Mouse (Mus musculus) CD4-positive, CD25-positive, alpha-beta regulatory T cell, adult 4 months (primary cell): ENCODE results near the gene Sp6. TPM values are rescaled to one million over a fixed set of nuclear protein-coding genes. Genes with fewer than 3 reads are reported as not detected.
A peak's percentile ranks its signal among the peaks of the same experiment; 100 is the strongest.

Source experiments
- ATAC-seq: one replicate; pipeline ENCODE4 v1.8.0; 2017
- polyA plus RNA-seq, 2 experiments: library from polyadenylated mRNA; unstranded; fragments of 100-300 nt; shearing (Covaris generic); gene quantifications; one replicate each; pipeline ENCODE4 v1.2.1; 2017

Gene Sp6
- polyA plus RNA-seq, 2 experiments from 2014 or later, result 1.7 to 3.0 TPM

DNA sequence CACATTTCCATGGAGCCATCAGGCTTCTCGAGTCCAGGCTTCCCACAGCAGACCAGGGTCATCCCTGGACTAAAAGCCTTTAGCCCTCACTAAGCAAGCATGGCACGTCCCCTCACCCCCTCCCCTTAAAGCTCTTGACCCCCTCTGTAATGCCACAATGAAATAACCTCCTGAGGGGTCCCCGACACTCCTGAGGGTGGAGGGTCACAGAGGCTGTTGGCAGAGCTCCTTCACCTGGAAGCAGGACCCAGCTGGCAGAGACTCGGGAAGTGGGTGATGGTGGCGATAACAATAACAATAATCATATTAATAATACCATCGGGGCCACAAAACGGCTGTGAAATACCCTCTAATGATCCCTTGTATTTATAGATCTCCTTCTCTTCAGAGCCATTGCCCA is 30.3 kb upstream of the Sp6 start, which contains the start of gene Sp2:
Gene Sp2 (minus strand): TSS at position 101 of the 400 bp plus-strand sequence.
- no peak for ATAC-seq

DNA sequence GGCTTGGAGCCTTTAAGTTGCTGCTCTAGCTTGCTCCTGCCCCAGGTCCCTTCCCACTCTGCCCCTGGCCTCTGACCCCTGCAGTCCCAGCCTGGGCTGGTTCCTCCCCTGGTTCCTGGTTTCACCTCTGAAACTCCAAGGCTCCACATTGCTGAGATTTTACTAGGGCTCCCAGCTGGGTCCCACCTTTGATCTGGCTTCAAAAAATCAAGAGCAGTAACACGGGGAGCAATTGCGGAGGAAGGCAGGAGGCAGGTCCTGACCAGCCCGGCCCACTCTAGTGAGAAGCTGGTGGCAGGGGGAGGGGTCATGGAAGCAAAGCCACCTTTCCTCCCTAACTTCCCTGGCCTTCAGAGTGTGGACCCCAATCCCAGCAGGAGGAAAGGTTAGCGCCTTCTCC is 28.3 kb upstream of the Sp6 start:
- ATAC-seq, result no peak

DNA sequence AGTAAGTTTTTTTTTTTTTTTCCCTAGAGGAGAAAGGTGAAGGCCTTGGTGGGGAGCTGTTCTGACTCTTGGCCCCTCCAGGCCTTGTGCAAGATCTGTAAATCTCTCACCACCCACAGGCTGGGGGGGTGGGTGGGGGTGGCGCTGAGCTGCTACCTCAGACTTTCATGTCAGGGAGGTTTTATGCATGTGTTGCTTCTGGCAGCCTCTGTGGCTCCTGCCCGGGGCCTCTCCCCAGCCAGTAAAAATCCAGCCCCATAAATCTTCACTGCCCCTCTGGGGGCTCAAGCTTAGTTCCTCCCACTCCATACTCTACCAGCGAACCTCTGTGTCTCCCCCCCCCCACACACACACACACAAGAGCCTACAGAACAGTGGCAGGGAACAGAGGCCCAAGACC is 26.7 kb upstream of the Sp6 start:
- ATAC-seq, result no peak

DNA sequence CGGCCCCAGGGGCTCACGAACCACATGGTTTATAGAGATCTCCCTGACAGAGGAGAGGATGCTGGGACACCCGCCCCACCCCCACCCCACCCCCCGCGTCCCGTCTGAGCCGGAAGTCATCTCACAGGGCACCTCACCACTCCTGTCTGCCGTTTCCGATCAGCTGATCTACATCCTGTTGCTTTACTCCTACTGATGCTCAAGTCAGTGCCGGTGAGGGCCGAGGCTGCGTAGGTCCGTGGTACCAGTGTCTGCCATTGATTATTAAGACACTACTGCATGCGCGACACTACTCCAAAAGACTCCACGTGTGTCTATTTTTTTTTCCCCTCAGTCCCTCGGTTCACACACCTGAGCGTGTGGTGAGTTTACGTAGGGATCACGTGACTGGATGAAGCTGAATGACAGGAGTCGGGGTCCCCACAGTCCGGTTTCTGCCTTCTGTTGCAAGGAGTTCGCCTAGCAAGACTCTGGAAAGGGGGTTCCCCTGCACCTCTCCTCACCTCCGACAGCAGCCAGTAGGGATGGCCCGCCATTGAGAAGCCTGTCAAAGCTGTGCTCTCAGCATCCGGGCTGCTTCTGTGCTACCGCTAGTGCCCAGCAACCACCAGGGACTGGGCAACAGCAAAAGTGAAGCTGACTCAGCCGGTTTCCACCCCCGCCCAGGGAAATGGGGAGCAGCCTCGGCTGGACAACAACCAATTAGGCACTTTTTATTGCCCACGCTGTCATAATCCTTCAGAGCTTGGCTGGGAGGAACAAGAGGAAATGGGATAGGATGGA is 25.1 kb upstream of the Sp6 start:
- ATAC-seq, result peak; percentile 94

DNA sequence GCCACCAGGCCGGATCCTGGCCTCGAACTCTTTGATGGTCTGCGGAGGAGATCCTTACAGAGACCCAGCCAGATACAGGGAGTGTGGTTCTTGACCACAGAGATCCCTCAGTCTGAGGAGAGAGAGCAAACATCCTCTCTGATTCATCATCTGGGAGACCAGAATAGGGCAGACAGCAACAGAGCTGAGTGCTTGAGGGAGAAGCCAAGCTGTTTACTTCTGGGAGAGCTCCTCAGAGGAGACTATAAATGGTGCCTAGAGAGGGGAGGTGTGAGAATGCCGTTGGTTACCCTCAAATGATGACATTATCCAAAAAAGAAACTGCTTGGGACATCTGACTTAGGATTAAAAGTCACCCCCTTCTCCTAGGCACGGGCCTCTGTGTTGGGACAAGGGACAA is 21.7 kb upstream of the Sp6 start:
- no peak for ATAC-seq

DNA sequence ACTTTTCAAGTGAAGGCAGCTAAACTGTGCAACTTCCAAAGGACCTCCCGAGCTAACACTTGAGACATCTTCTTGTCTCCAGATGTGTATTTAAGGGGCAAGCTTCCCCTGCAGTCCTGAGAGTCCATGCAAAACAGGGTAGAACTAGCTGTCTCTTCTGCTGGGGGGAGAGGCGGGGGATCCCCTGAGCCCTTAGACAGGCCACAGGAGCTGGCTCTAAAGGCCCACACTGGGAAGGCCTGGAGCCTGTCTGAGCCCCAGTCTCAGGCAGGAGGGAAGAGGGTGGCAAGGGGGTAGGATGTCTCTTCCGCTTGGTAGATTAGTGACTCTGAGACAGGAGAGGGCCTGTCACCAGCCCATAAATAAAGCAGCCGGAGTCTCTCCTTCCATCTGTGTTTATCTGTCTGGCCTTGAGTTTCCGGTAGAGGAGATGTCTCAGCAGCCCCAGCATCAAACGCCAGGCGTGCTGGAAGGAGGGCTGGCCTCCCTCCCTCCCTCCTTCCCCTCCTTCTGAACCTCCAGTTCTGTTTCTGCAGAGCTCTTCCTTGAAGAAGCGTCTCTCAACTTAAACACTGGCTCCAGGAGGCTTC is 20.4 kb upstream of the Sp6 start:
- ATAC-seq, result peak; percentile 6

DNA sequence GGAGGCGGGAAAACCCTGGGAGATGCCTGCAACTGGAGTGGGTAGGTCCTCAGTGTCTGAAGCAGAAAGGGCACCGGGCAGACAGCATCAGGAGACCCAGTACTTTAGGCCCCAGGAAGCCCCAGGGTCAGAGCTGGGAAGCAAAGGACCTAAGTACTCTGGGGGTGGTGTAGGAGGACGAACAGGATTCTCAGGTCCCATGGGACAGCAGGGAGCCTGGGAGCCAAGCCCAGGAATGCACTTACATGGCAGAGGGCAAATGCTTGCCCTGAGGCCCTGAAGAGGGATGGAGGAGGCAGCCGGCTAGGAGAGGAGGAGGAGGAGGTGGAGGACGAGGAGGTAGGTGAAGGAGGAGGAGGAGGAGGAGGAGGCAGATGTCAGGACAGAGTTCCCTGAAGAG is 18.2 kb upstream of the Sp6 start:
- no peak for ATAC-seq

DNA sequence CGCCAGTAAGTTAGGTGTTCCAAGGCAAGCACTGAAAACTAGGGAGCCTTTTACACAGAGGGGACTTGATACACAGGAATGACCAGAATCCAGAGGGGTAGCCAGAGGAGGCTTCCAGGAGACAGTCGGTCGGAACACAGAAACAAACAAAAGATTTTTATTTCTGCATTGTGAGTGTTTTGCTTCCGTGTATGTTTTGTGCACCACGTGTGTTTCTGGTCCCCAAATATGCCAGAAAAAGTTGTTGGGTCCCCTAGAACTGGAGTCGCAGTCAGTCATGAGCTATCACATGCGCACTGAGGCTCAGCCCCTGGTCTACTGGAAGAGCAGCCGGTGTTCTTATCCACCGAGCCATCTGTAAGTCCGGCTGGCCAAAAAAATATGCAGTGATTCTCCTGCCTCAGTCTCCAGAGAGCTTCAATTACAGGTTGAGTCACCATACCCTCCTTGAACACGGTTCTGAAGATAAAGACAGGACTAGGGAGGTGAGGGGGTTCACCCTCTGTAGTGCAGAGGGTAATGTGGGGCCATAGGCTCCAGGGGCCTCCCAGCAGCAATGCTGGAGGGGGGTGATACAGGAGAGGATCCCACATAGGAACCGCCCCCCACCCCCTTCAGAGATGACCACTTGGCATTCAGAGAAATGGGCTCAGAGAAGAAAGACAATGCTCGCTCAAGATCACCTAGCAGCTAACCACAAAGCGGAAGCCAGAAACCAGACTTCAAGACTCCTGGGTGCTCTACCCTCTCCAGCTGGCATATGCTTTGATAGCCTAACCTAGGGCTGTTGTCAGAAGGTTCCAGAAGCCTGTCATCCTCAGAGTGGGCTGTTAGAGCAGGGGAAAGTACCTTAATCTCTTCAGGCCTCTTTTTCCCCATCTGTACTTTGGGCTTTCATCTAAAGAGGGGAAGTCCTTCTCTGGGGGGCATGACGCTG is 17.1 kb upstream of the Sp6 start:
- ATAC-seq, result peak; percentile 97

DNA sequence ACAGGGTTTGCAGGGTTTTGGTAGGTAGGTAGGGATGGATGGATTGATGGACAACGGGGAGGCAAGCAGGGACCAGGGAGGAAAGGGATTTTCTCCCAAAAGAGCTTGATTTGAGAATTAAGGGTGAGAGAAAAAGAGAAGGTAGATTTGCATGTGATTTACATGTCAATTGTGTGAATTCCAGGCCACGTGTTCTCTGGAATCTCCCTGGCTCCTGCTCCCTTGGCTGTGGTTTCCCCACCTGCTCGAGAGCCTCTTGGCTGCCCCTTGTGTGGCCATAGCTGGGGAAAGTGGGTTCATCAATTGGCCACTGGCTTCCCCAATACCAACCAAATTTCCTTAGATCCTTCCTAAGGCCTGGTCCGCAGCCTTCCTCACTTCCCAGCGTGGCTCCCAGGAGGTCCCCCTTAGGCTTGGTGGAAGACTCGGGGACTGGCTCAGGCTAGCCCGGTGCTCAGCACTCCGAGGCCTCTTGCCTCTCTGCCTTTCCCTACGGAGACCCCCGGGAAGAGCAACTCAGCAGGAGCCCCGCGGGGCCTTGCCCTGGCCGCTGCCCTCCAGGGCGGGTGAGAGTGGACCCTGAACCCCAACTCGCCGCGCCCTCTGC is 16.3 kb upstream of the Sp6 start:
- ATAC-seq, result peak; percentile 21

DNA sequence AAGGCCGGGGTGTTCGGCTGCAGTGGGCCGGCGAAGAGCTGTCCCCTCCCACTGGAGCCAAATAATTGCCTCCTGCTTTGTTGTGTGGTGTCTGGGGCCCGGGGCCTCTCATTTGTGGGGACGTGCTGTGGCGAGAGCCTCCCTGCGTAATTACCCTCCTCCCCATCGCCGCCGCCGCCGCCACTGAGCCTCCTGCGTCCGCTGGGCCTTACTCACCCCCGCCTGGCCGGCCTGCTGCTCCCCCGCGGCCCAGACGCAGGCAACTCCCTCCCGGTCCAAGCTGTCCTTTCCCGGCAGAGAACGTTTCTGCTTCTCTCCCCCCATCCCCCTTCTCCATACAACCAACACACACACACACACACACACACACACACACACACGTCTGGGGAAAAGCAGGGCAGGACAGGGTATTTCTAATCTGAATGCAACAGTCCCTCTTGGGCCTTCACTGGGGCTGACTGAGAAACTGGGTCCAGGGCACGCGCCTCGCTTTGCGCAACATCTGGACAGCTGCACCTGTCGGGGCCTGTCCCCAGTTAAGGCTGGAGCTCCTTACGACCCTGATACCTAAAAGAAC is 15.7 kb upstream of the Sp6 start:
- ATAC-seq, result no peak

DNA sequence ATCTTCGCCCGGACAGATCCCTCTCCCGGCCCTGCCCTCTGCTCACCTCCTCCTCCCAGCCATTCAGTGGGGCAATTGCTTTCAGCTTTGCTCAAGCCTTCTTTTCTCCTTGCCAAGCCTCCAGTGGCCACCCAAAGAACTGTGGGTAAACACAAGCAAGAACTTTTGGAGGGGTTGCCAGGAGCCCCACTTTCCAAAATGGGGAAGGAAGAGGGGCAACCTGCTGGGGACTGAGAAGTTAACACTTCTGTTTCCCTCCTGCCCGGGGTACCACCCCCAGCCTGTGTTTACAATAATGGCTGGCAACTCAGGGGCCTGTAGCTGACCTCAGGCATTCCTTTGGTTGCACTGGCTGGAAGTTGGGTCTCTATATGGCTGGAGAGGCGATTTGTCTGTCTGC is 10.0 kb upstream of the Sp6 start:
- ATAC-seq, result no peak

DNA sequence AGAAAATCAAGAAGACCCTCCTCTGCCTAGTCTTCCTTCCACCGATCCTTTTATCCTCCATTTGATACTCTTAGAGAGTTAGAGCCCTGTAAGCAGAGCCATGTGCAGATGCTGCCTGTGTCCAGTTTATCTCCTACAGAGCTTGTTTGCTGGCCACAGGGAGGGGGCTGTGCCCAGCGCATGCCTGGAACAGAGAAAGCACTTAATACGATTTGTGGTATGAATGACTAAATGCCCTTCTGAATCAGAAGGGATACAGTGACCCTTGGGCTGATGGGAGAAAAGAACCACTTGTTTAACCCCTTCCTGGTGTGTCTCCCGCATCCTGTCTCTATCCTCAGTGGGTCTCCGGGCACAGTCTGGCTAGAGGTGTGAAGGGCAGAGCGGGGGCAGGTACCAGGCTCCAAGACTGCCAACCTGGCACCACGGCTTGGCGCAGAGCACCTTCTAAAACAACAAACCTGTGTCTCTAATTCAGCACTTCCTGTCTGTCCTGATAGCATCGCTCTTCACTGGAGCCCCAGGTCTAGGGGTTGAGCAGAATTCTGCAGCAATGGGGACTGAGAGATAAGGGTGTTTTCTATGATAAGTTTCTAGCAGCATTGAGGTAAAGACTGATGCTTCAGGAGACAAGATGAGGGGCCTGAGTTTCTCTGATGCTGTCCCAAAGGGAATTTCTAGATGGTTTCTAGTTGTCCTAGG is 6.0 kb upstream of the Sp6 start:
- ATAC-seq, result peak; percentile 94

DNA sequence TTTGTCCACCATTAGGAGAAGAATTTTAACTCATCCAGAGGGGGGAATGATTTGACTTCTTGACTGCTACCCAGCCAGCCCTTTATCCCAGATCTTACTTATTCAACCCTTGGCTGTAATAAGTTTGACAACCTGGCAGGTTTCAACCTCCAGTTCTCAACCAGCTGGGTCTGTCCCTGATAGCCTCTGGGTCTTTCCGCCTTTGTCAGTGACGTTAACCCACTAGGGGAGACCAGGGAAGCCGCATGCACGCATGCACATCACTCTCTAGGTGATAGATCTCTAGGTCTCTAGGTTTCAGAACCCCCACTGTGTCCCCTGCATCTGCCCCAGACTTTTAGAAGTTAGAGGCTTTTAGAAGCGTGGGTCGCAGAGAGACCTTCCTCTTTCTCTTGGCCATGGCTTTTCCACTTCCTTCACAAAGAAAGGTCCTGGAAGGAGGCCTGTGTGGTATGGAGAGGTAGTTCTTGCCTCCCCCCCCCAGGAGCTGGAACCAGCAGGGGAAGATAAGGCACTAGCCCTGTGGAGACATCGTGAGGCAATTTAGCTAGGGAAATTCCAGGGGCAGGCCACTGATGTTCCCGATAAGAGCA is 3.9 kb upstream of the Sp6 start:
- ATAC-seq, result no peak

DNA sequence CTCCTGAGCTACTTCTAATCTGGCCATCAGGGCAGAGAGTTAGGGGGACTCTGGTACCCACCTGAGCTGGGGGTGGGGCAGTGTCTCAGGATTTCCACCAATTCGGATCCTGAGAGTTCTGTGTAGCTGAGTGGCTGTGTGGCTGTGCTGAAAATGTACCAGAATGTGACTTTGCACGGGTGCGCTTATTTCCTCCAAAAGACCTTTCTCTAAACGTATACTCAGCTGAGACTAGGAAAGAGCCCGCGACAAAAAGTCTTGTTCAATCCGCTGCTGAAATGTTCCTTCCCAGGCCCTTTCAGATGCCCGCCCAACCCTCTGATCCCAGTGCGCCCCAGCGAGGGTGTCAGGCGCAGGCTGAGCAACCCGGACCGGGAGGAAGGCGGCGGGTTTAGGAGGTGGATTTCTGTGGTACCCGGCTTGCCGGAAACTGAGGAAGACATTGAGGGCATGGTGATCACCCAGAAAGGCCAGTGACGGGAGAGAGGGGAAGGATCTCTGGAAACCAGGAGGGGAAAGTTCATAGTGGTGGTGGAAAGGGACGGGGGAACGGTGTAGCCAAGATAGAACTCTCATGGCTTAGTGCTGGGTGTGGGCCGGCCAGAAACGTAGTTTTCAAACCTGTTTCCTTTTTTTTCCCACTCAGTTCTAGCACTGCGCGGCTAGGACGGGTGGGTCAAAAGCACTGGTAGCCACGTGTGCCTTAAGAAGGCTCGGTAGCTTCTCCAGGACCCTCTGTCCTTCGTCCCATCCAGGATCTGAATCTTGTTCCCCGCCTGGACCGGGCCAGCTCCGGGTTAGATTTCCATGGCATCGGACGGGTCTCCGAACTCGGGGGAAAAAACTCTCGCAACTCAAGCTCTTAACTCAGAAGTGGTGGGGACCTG is 4.7 kb downstream of the Sp6 start:
- ATAC-seq, result no peak

DNA sequence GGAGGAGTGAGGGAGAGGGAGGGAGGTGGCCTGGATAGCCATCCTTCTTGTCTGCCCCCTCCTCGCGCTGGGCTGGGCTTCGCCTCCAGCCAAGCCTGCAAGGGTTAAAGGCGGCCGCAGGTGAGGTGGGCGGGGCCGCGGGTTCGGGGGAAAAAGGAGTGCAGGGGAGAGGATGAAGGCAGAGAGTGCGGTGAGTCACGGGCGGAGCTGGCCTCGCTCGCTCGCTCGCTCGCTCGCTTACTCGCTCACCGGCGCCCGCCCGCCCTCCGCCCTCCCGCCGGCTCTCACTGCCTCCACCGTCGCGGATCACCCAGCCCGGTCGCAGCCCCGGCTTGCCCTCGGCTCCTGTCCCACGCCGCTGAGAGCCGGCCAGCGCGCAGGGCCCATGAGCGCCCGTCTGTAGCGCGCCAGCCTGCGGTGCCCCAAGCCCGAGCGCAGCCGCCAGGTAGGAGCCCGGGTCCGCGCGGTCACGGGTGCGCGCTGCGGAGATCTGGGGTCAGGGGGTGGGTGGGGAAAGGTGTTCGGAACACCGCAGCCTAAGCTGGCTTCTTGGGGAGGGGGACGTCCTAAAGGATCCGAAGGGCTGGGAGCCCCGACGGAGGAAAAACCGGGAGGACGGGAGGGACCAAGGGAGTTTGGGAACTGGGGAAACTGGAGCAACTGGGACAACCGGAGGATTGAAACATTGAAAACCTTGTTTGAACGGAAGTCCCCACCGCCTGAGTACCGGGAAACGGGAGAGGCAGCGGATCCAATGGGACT is 5.6 kb downstream of the Sp6 start:
- ATAC-seq, result peak; percentile 33

DNA sequence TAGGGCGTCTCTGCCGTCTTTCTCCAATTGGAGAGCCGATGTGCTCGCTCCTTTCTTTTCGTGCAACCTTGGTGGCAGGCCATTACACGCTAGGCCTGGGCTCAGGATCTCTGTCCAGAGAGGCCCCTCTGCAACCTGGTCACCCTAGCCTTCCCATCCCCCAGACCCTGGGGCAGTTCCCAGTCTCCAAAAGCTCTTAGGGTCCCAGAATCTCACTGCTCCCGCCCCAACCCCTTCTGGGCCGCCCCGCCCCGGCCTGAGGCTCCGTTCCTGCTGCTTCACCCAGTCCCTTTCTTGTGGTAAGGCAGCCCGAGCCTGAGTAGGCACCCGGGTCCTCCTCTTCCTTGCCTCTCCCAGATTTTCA is 6.1 kb downstream of the Sp6 start:
- ATAC-seq, result no peak

DNA sequence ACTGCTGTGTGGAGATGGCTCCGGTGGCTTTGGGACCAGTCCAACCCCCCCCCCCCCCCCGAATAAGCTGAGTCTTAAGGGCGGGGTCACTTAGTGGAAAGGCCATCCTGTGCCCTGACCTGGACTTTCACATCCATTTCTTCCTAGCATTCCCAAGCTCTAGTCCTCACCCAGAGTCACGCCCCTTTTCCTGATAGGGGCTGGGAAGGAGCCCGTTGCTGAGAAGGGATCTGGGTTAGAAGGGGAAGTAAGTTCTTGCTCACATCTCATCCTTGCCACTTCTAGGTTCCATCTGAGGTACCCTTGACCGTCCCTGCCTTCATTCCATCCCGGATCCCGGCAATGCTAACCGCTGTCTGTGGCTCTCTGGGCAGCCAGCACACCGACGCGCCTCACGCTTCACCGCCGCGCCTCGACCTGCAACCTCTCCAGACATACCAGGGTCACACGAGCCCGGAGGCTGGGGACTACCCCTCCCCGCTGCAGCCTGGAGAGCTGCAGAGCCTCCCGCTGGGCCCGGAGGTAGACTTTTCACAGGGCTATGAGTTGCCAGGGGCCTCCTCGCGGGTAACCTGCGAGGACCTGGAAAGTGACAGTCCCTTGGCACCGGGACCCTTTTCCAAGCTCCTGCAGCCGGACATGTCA is 8.0 kb downstream of the Sp6 start:
- ATAC-seq, result no peak

DNA sequence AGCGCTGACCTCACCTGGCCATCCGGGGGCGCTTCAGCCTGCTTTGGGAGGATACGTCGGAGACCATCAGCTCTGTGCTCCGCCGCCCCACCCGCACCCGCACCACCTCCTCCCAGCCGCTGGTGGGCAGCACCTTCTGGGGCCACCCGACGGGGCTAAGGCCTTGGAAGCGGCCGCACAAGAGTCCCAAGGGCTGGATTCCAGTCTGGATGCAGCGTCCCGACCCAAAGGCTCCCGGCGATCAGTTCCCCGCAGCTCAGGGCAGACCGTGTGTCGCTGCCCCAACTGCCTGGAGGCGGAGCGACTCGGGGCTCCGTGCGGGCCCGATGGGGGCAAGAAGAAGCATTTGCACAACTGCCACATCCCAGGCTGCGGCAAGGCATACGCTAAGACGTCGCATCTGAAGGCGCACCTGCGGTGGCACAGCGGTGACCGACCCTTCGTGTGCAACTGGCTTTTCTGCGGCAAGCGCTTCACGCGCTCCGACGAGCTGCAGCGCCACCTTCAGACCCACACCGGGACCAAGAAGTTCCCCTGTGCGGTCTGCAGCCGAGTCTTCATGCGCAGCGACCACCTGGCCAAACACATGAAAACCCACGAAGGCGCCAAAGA is 8.8 kb downstream of the Sp6 start:
- peak; percentile 65 for ATAC-seq

DNA sequence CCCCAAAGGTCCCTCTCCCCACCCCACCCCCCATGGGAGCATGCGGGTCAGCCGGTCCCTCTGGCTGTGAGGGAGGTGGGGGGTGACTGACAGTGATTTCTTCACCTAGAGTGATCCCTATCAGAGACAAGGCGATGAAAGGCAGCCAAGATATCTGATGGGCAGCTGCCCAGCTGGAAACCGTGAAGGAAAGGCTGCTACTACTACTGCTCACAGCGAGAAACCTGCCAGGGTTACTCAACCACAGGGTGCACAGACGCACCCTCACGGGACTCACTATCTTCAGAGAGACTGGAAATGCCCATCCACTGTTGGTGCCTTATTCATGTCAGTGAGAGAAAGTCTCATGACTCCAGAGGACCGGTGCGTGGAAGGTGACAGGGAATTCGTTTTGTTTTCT is 11.8 kb downstream of the Sp6 start:
- no peak for ATAC-seq
